Mouse (Mus musculus): ENCODE measurements around the gene Ube2v1. TPM values are rescaled to one million over a fixed set of nuclear protein-coding genes. Genes with fewer than 3 reads are reported as not detected.

Ube2v1 gene
- polyA plus RNA-seq, 1 experiment: 322 TPM

DNA sequence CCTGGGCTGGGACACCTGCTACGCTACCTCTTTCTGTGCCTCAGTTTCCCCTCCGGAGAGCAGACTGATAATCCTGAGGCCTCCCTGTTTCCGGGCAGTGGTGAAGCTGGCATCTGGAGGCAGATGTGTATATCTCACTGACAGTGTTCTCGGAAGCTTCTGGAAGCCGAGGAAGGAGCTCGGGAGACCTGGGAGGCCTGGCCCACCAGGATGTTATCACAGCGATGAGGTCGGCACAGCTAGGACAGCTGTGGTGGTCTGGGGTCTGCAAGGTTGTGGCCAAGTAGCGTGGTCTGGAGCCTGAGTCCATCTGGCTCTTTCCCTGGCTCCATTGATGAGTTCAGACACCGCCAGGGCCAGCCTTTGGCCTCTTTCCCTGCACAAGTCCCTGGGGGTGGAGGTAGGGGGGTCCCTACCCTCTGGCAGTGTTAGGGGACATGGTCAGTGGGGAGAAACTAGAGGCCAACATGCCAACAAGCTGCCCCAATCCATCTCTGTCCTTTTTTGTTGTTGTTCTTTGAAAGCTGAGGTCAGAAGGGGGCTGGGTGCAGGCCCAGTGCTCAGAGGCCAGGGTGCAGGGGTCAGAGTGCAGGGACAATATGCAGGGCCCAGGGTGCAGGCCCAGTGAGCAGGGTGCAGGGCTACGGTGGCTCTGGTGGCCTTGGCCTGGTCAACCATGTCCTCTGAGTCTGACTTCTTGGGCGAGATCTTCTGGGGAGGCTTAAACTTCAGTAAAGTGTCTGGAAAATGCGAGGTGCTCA lies 67.2 kb downstream of the Ube2v1 start:
- TF ChIP-seq CEBPB (IDR thresholded peaks at IDR 0.05; ENCODE audit: insufficient read depth, poor library complexity, severe bottlenecking) (no peak), POLR2A (IDR thresholded peaks at IDR 0.05; ENCODE audit: insufficient read length, low read depth) (no peak), TCF12 (IDR thresholded peaks at IDR 0.05; ENCODE audit: insufficient read depth, poor library complexity, severe bottlenecking) (no peak), MYOD1 (IDR thresholded peaks at IDR 0.05; ENCODE audit: control insufficient read depth in 1 of 3, insufficient read length in 2 of 3, low read depth in 2 of 3) (no peak), SRF (IDR thresholded peaks at IDR 0.05; ENCODE audit: control insufficient read depth, insufficient read length, low read depth) (no peak), MYOG (IDR thresholded peaks at IDR 0.05; ENCODE audit: control insufficient read depth in 1 of 3, insufficient read depth in 1 of 3, insufficient read length in 2 of 3, low read depth in 2 of 3) (no peak), REST (IDR thresholded peaks at IDR 0.05; ENCODE audit: insufficient read depth, insufficient read length) (no peak), POLR2AphosphoS2 (IDR thresholded peaks at IDR 0.05; ENCODE audit: insufficient read length, low read depth) (no peak), MAX (IDR thresholded peaks at IDR 0.05; ENCODE audit: low read depth) (no peak), E2F4 (IDR thresholded peaks at IDR 0.05; ENCODE audit: insufficient read depth) (no peak), TCF3 (IDR thresholded peaks at IDR 0.05; ENCODE audit: insufficient read length, low read depth) (no peak)
- Histone ChIP-seq H3K36me3 (ENCODE audit: control insufficient read depth, insufficient read depth) (no peaks in the 10 kb centered on the region), H3K79me2 (ENCODE audit: control insufficient read depth, insufficient read depth) (no peaks in the 10 kb centered on the region), H3ac (ENCODE audit: control insufficient read depth, insufficient read length) (no peak overlapping the region), H3K4me2 (ENCODE audit: low read depth) (no peak overlapping the region), H3K27me3 (ENCODE audit: control insufficient read depth, insufficient read depth, insufficient read length) (no peaks in the 10 kb centered on the region), H3K4me3 (no peak overlapping the region)

DNA sequence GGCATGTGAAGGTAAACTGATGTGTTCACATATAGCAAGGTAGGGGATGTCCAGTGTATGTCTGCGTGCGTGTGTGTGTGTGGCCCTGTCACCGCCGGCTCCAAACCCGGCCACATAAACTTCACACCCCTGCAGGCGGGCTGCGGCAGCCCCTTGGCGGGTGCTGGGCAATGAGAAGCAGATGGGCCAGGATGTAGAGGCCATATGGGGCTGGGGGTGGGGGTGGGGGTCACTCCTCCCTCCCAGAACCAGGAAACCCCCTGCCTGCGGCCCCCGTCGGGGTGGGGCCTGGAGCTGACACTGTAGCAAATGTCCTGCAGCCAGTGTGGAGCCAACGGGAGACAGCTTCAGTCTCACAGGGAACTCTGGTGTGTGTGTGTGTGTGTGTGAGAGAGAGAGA lies 68.2 kb downstream of the Ube2v1 start:
- Histone ChIP-seq H3K4me3 (no peak overlapping the region), H3K27me3 (ENCODE audit: control insufficient read depth, insufficient read depth, insufficient read length) (no peaks in the 10 kb centered on the region)
- TF ChIP-seq POLR2A (IDR thresholded peaks at IDR 0.05; ENCODE audit: insufficient read length, low read depth) (no peak), E2F4 (IDR thresholded peaks at IDR 0.05; ENCODE audit: insufficient read depth) (no peak), POLR2AphosphoS2 (IDR thresholded peaks at IDR 0.05; ENCODE audit: insufficient read length, low read depth) (no peak), MYOD1 (IDR thresholded peaks at IDR 0.05; ENCODE audit: control insufficient read depth in 1 of 3, insufficient read length in 2 of 3, low read depth in 2 of 3) (no peak), REST (IDR thresholded peaks at IDR 0.05; ENCODE audit: insufficient read depth, insufficient read length) (no peak), MAX (IDR thresholded peaks at IDR 0.05; ENCODE audit: low read depth) (no peak), CEBPB (IDR thresholded peaks at IDR 0.05; ENCODE audit: insufficient read depth, poor library complexity, severe bottlenecking) (no peak), TCF12 (IDR thresholded peaks at IDR 0.05; ENCODE audit: insufficient read depth, poor library complexity, severe bottlenecking) (no peak), TCF3 (IDR thresholded peaks at IDR 0.05; ENCODE audit: insufficient read length, low read depth) (no peak), MYOG (IDR thresholded peaks at IDR 0.05; ENCODE audit: control insufficient read depth in 1 of 3, insufficient read depth in 1 of 3, insufficient read length in 2 of 3, low read depth in 2 of 3) (no peak), SRF (IDR thresholded peaks at IDR 0.05; ENCODE audit: control insufficient read depth, insufficient read length, low read depth) (no peak), USF1 (IDR thresholded peaks at IDR 0.05; ENCODE audit: low read depth) (no peak)

DNA sequence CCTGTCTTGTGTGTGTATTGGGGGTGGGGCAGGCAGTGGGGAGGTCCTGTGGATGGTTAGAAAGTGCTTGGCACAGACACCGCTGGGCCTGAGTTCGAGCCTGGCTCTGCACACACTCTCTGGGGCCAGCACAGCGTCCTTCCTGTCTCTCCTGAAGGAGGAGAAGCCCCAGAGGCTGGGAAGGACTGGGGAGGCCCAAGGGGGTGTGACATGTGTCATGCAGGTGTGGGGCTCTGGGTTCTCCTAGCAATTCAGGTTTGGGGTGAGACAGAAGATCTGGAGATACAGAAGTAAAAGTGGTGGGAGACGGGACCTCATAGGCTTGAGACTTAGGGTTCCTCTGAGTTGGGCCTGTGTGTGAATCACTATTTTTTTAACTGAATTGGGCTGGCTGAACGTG lies 68.9 kb downstream of the Ube2v1 start:
- TF ChIP-seq MYOD1 (IDR thresholded peaks at IDR 0.05; ENCODE audit: control insufficient read depth in 1 of 3, insufficient read length in 2 of 3, low read depth in 2 of 3): no peak
- no peak for TF ChIP-seq CEBPB (IDR thresholded peaks at IDR 0.05; ENCODE audit: insufficient read depth, poor library complexity, severe bottlenecking)
- TF ChIP-seq E2F4 (IDR thresholded peaks at IDR 0.05; ENCODE audit: insufficient read depth): no peak
- TF ChIP-seq SRF (IDR thresholded peaks at IDR 0.05; ENCODE audit: control insufficient read depth, insufficient read length, low read depth): no peak
- TF ChIP-seq TCF3 (IDR thresholded peaks at IDR 0.05; ENCODE audit: insufficient read length, low read depth): no peak
- TF ChIP-seq MAX (IDR thresholded peaks at IDR 0.05; ENCODE audit: low read depth): no peak
- TF ChIP-seq POLR2A (IDR thresholded peaks at IDR 0.05; ENCODE audit: insufficient read length, low read depth): no peak
- TF ChIP-seq TCF12 (IDR thresholded peaks at IDR 0.05; ENCODE audit: insufficient read depth, poor library complexity, severe bottlenecking): no peak
- no peak for TF ChIP-seq REST (IDR thresholded peaks at IDR 0.05; ENCODE audit: insufficient read depth, insufficient read length)
- no peak for TF ChIP-seq MYOG (IDR thresholded peaks at IDR 0.05; ENCODE audit: control insufficient read depth in 1 of 3, insufficient read depth in 1 of 3, insufficient read length in 2 of 3, low read depth in 2 of 3)
- no peak for TF ChIP-seq USF1 (IDR thresholded peaks at IDR 0.05; ENCODE audit: low read depth)
- TF ChIP-seq POLR2AphosphoS2 (IDR thresholded peaks at IDR 0.05; ENCODE audit: insufficient read length, low read depth): no peak
- H3K4me2 ChIP-seq (ENCODE audit: low read depth): no peak overlapping the region
- no peaks in the 10 kb centered on the region for H3K27me3 ChIP-seq (ENCODE audit: control insufficient read depth, insufficient read depth, insufficient read length)
- no peaks in the 10 kb centered on the region for H3K36me3 ChIP-seq (ENCODE audit: control insufficient read depth, insufficient read depth)
- no peak overlapping the region for H3K4me3 ChIP-seq
- no peaks in the 10 kb centered on the region for H3K79me2 ChIP-seq (ENCODE audit: control insufficient read depth, insufficient read depth)
- no peak overlapping the region for H3ac ChIP-seq (ENCODE audit: control insufficient read depth, insufficient read length)

More for the DNA sequence above, 68.2 kb downstream of the Ube2v1 start:
- no peaks in the 10 kb centered on the region for H3K36me3 ChIP-seq (ENCODE audit: control insufficient read depth, insufficient read depth)
- H3ac ChIP-seq (ENCODE audit: control insufficient read depth, insufficient read length): no peak overlapping the region
- H3K79me2 ChIP-seq (ENCODE audit: control insufficient read depth, insufficient read depth): no peaks in the 10 kb centered on the region
- H3K4me2 ChIP-seq (ENCODE audit: low read depth): no peak overlapping the region

DNA sequence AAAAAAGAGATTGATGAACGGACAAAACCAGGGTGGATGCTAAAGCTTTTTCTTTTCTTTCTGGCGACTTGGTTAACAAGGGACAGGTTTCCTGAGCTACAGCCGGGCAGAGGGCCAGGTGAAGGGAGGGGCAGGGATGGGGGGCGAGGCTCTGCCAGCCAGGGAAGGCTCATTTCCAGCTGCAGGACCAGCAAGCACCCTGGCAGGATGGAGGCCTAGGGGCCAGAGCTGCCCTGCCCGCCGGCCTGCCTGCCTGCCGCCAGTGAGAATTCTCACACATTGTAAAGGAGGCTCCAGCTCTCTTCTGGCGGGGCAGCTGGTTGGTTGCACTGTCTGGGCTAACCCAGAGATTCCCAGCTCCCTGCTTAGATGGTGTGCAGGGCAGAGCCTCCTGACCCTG lies 69.8 kb downstream of the Ube2v1 start:
- TF ChIP-seq TCF12 (IDR thresholded peaks at IDR 0.05; ENCODE audit: insufficient read depth, poor library complexity, severe bottlenecking): no peak
- TF ChIP-seq TCF3 (IDR thresholded peaks at IDR 0.05; ENCODE audit: insufficient read length, low read depth): no peak
- TF ChIP-seq POLR2AphosphoS2 (IDR thresholded peaks at IDR 0.05; ENCODE audit: insufficient read length, low read depth): no peak
- TF ChIP-seq USF1 (IDR thresholded peaks at IDR 0.05; ENCODE audit: low read depth): no peak
- TF ChIP-seq E2F4 (IDR thresholded peaks at IDR 0.05; ENCODE audit: insufficient read depth): no peak
- no peak for TF ChIP-seq SRF (IDR thresholded peaks at IDR 0.05; ENCODE audit: control insufficient read depth, insufficient read length, low read depth)
- TF ChIP-seq POLR2A (IDR thresholded peaks at IDR 0.05; ENCODE audit: insufficient read length, low read depth): no peak
- TF ChIP-seq CEBPB (IDR thresholded peaks at IDR 0.05; ENCODE audit: insufficient read depth, poor library complexity, severe bottlenecking): no peak
- TF ChIP-seq MYOG (IDR thresholded peaks at IDR 0.05; ENCODE audit: control insufficient read depth in 1 of 3, insufficient read depth in 1 of 3, insufficient read length in 2 of 3, low read depth in 2 of 3): no peak
- TF ChIP-seq MAX (IDR thresholded peaks at IDR 0.05; ENCODE audit: low read depth): no peak
- no peak for TF ChIP-seq MYOD1 (IDR thresholded peaks at IDR 0.05; ENCODE audit: control insufficient read depth in 1 of 3, insufficient read length in 2 of 3, low read depth in 2 of 3)
- TF ChIP-seq REST (IDR thresholded peaks at IDR 0.05; ENCODE audit: insufficient read depth, insufficient read length): no peak
- peak overlapping the region; percentile 12 for H3K4me2 ChIP-seq (ENCODE audit: low read depth)

More for the DNA sequence above, 69.8 kb downstream of the Ube2v1 start:
- Histone ChIP-seq H3K36me3 (ENCODE audit: control insufficient read depth, insufficient read depth) (no peaks in the 10 kb centered on the region), H3K4me3 (no peak overlapping the region), H3K27me3 (ENCODE audit: control insufficient read depth, insufficient read depth, insufficient read length) (no peaks in the 10 kb centered on the region), H3K79me2 (ENCODE audit: control insufficient read depth, insufficient read depth) (no peaks in the 10 kb centered on the region), H3ac (ENCODE audit: control insufficient read depth, insufficient read length) (no peak overlapping the region)

Data from myocyte (in vitro differentiated cells).